Mouse (Mus musculus) limb, embryonic 12.5 days (tissue): ENCODE results near the gene Cpa1. TPM values are rescaled to one million over a fixed set of nuclear protein-coding genes. Genes with fewer than 3 reads are reported as not detected.

Experiments used
- ATAC-seq: fragments of 200-750 bp; cut with Nextera tagmentation; 2 replicates; pipeline ENCODE4 v1.8.0; 2017; ENCODE audit warnings: low read depth, moderate TSS enrichment; ENCODE audit not compliant: insufficient number of reproducible peaks, insufficient read depth, low FRiP score, low TSS enrichment
- H3K27ac ChIP-seq: fragments of 300-500 bp; sonication (generic); 2 replicates; pipeline ENCODE4 v1.5.1; 2016; ENCODE audit warnings: mild to moderate bottlenecking, moderate library complexity
- H3K27me3 ChIP-seq: fragments of 300-500 bp; sonication (generic); 2 replicates; pipeline ENCODE4 v1.6.1; 2016; ENCODE audit warnings: mild to moderate bottlenecking, moderate library complexity
- H3K36me3 ChIP-seq: fragments of 300-500 bp; sonication (generic); 2 replicates; pipeline ENCODE4 v1.6.1; 2016; ENCODE audit warnings: mild to moderate bottlenecking, moderate library complexity
- H3K4me1 ChIP-seq: fragments of 300-500 bp; sonication (generic); replicated peaks from 2 replicates; pipeline ENCODE4 v1.6.1; 2016
- H3K4me2 ChIP-seq: fragments of 300-500 bp; sonication (generic); 2 replicates; pipeline ENCODE4 v1.6.1; 2016; ENCODE audit warnings: mild to moderate bottlenecking, moderate library complexity
- H3K4me3 ChIP-seq: fragments of 300-500 bp; sonication (generic); replicated peaks from 2 replicates; pipeline ENCODE4 v1.5.1; 2016; ENCODE audit warnings: mild to moderate bottlenecking
- H3K9ac ChIP-seq: fragments of 300-500 bp; sonication (generic); replicated peaks from 2 replicates; pipeline ENCODE4 v1.6.1; 2016; ENCODE audit warnings: mild to moderate bottlenecking, moderate library complexity
- H3K9me3 ChIP-seq: fragments of 300-500 bp; sonication (generic); 2 replicates; pipeline ENCODE4 v1.6.1; 2016; ENCODE audit warnings: mild to moderate bottlenecking, moderate library complexity
- WGBS: fragments of 180-500 bp; shearing (Covaris S2); methylation state at CpG from one replicate; pipeline ENCODE4 v1.1.7; 2016; 5-methylcytosine and 5-hydroxymethylcytosine counted together
- polyA plus RNA-seq: library from polyadenylated mRNA; unstranded; fragments of >200 nt; fragmentation: Nextera tagmentation; extraction: Ambion mirVana; gene quantifications from 2 replicates; pipeline ENCODE4 v1.2.1, GENCODE M21; 2016

The Cpa1 gene
- polyA plus RNA-seq, result 0.40 and 0.64 TPM in 2 replicates

- Histone ChIP-seq H3K36me3 (no peaks in the 10 kb centered on the region), H3K9ac (no peak within 1 kb of the TSS), H3K4me1 (peaks cover 43% of the 10 kb centered on the region), H3K4me3 (no peak within 1 kb of the TSS), H3K9me3 (0 out of 2 replicates have a peak, but pooled peaks cover 5% of the 10 kb centered on the region), H3K4me2 (no peak within 1 kb of the TSS), H3K27me3 (no peaks in the 10 kb centered on the region), H3K27ac (peak within 1 kb of the TSS; percentile 12; the same call in 1 of the 2 replicates)
- WGBS, result 82% methylated on average over 5 of the region's 5 CpGs
- ATAC-seq, result no peak
Measured at GRCm38 (mm10) chr6:30638674-30639268, at the start of gene Cpa1. Cpa1 (plus strand) TSS chr6:30639218.

GRCm38 (mm10) chr6:30589819-30590218 is 49.2 kb upstream of the Cpa1 start:
- H3K36me3 ChIP-seq, result no peaks in the 10 kb centered on the region
- H3K9ac ChIP-seq, result no peak overlapping the region
- ATAC-seq, result no peak
- H3K9me3 ChIP-seq, result no peaks in the 10 kb centered on the region
- H3K27me3 ChIP-seq, result no peaks in the 10 kb centered on the region
- WGBS, result 13% methylated on average over 2 of the region's 2 CpGs
- H3K4me3 ChIP-seq, result no peak overlapping the region
- peak overlapping the region; percentile 51; the same call in 1 of the 2 replicates for H3K27ac ChIP-seq
- H3K4me1 ChIP-seq, result peaks cover 6% of the 10 kb centered on the region
- H3K4me2 ChIP-seq, result no peak overlapping the region

GRCm38 (mm10) chr6:30591851-30592404 is 47.1 kb upstream of the Cpa1 start:
- Histone ChIP-seq H3K4me2 (no peak overlapping the region), H3K9ac (no peak overlapping the region), H3K4me3 (no peak overlapping the region), H3K9me3 (no peaks in the 10 kb centered on the region), H3K27ac (no peak overlapping the region), H3K4me1 (peaks cover 25% of the 10 kb centered on the region), H3K27me3 (no peaks in the 10 kb centered on the region), H3K36me3 (no peaks in the 10 kb centered on the region)
- ATAC-seq, result no peak
- 10% methylated on average over 5 of the region's 5 CpGs for WGBS

GRCm38 (mm10) chr6:30592417-30592974 is 46.5 kb upstream of the Cpa1 start:
- Histone ChIP-seq H3K4me2 (no peak overlapping the region), H3K27ac (no peak overlapping the region), H3K9me3 (no peaks in the 10 kb centered on the region), H3K4me1 (peaks cover 27% of the 10 kb centered on the region), H3K9ac (no peak overlapping the region), H3K36me3 (no peaks in the 10 kb centered on the region), H3K27me3 (no peaks in the 10 kb centered on the region), H3K4me3 (no peak overlapping the region)
- ATAC-seq, result no peak
- WGBS, result 50% methylated on average over 10 of the region's 10 CpGs

- no peak overlapping the region for H3K27ac ChIP-seq
- no peaks in the 10 kb centered on the region for H3K9me3 ChIP-seq
- H3K36me3 ChIP-seq, result no peaks in the 10 kb centered on the region
- peaks cover 33% of the 10 kb centered on the region for H3K4me1 ChIP-seq
- H3K27me3 ChIP-seq, result no peaks in the 10 kb centered on the region
- no peak overlapping the region for H3K4me3 ChIP-seq
- WGBS, result 73% methylated on average over 7 of the region's 7 CpGs
- H3K9ac ChIP-seq, result no peak overlapping the region
- no peak overlapping the region for H3K4me2 ChIP-seq
- no peak for ATAC-seq
Measured at GRCm38 (mm10) chr6:30594364-30594763, 44.7 kb upstream of the Cpa1 start.

- no peaks in the 10 kb centered on the region for H3K27me3 ChIP-seq
- ATAC-seq, result no peak
- H3K27ac ChIP-seq, result 0 out of 2 replicates have a peak overlapping the region, but pooled peaks have one; percentile 37
- no peak overlapping the region for H3K4me2 ChIP-seq
- H3K36me3 ChIP-seq, result no peaks in the 10 kb centered on the region
- WGBS, result 78% methylated on average over 8 of the region's 8 CpGs
- peaks cover 30% of the 10 kb centered on the region for H3K4me1 ChIP-seq
- H3K9ac ChIP-seq, result no peak overlapping the region
- no peak overlapping the region for H3K4me3 ChIP-seq
- no peaks in the 10 kb centered on the region for H3K9me3 ChIP-seq
Measured at GRCm38 (mm10) chr6:30596230-30596898, 42.7 kb upstream of the Cpa1 start.

GRCm38 (mm10) chr6:30600033-30600432 is 39.0 kb upstream of the Cpa1 start:
- peaks cover 47% of the 10 kb centered on the region for H3K4me1 ChIP-seq

GRCm38 (mm10) chr6:30600995-30601394 is 38.0 kb upstream of the Cpa1 start:
- WGBS, result 91% methylated on average over 1 of the region's 1 CpGs
- Histone ChIP-seq H3K27me3 (no peaks in the 10 kb centered on the region), H3K9me3 (no peaks in the 10 kb centered on the region), H3K36me3 (no peaks in the 10 kb centered on the region), H3K27ac (no peak overlapping the region), H3K4me1 (peaks cover 47% of the 10 kb centered on the region), H3K4me2 (no peak overlapping the region), H3K4me3 (no peak overlapping the region), H3K9ac (no peak overlapping the region)
- ATAC-seq, result no peak

More at GRCm38 (mm10) chr6:30600033-30600432, 39.0 kb upstream of the Cpa1 start:
- H3K27me3 ChIP-seq, result no peaks in the 10 kb centered on the region
- H3K27ac ChIP-seq, result no peak overlapping the region
- 69% methylated on average over 3 of the region's 3 CpGs for WGBS
- H3K4me3 ChIP-seq, result no peak overlapping the region
- H3K4me2 ChIP-seq, result no peak overlapping the region
- H3K9me3 ChIP-seq, result no peaks in the 10 kb centered on the region
- ATAC-seq, result no peak
- no peak overlapping the region for H3K9ac ChIP-seq
- H3K36me3 ChIP-seq, result no peaks in the 10 kb centered on the region

- H3K27me3 ChIP-seq, result no peaks in the 10 kb centered on the region
- H3K4me2 ChIP-seq, result no peak overlapping the region
- WGBS, result 24% methylated on average over 7 of the region's 7 CpGs
- no peak overlapping the region for H3K4me3 ChIP-seq
- peaks cover 35% of the 10 kb centered on the region for H3K4me1 ChIP-seq
- H3K9me3 ChIP-seq, result no peaks in the 10 kb centered on the region
- no peak overlapping the region for H3K9ac ChIP-seq
- peak overlapping the region; percentile 82 for H3K27ac ChIP-seq
- no peaks in the 10 kb centered on the region for H3K36me3 ChIP-seq
- peak; percentile 56; the same call in 1 of the 2 replicates for ATAC-seq
Measured at GRCm38 (mm10) chr6:30604342-30604867, 34.6 kb upstream of the Cpa1 start.

GRCm38 (mm10) chr6:30605111-30605510 is 33.9 kb upstream of the Cpa1 start:
- Histone ChIP-seq H3K9ac (no peak overlapping the region), H3K4me1 (peaks cover 35% of the 10 kb centered on the region), H3K27ac (peak overlapping the region; percentile 82), H3K4me3 (no peak overlapping the region), H3K9me3 (no peaks in the 10 kb centered on the region), H3K4me2 (no peak overlapping the region), H3K27me3 (no peaks in the 10 kb centered on the region), H3K36me3 (no peaks in the 10 kb centered on the region)
- 88% methylated on average over 4 of the region's 4 CpGs for WGBS
- no peak for ATAC-seq

GRCm38 (mm10) chr6:30605672-30606071 is 33.3 kb upstream of the Cpa1 start:
- WGBS, result 73% methylated on average over 5 of the region's 5 CpGs
- ATAC-seq, result no peak

More at GRCm38 (mm10) chr6:30605672-30606071, 33.3 kb upstream of the Cpa1 start:
- Histone ChIP-seq H3K9ac (no peak overlapping the region), H3K27me3 (no peaks in the 10 kb centered on the region), H3K27ac (peak overlapping the region; percentile 82), H3K9me3 (no peaks in the 10 kb centered on the region), H3K4me1 (peaks cover 35% of the 10 kb centered on the region), H3K4me3 (no peak overlapping the region), H3K36me3 (no peaks in the 10 kb centered on the region), H3K4me2 (no peak overlapping the region)
